Mouse (Mus musculus) neural tube, embryonic 14.5 days (tissue): ENCODE measurements at regions not wholly inside any gene's neighbourhood (a gene's known extent, or its start where the extent isn't known, plus 50 kb on each side); places are given as distances from the start of the nearest gene placed in this dataset.
A peak's percentile ranks its signal among the peaks of the same experiment; 100 is the strongest.

Source experiments
- ATAC-seq: fragments of 200-750 bp; cut with Nextera tagmentation; 2 replicates; pipeline ENCODE4 v1.8.0; 2017; ENCODE audit warnings: low read depth, mild to moderate bottlenecking, moderate TSS enrichment, moderate library complexity
- H3K27ac ChIP-seq: fragments of 300-500 bp; sonication (generic); 2 replicates; pipeline ENCODE4 v1.5.1; 2014; ENCODE audit warnings: low read depth, mild to moderate bottlenecking, control low read depth, low read length, moderate library complexity, mixed read lengths
- H3K27me3 ChIP-seq: fragments of 300-500 bp; sonication (generic); 2 replicates; pipeline ENCODE4 v1.6.1; 2014; ENCODE audit warnings: low read length; ENCODE audit not compliant: control insufficient read depth, insufficient read depth
- H3K36me3 ChIP-seq: fragments of 300-500 bp; sonication (generic); 2 replicates; pipeline ENCODE4 v1.6.1; 2014; ENCODE audit warnings: low read length, mixed read lengths; ENCODE audit not compliant: control insufficient read depth, insufficient read depth
- H3K4me1 ChIP-seq: fragments of 300-500 bp; sonication (generic); 2 replicates; pipeline ENCODE4 v1.6.1; 2014; ENCODE audit warnings: low read length; ENCODE audit not compliant: control insufficient read depth, insufficient read depth
- H3K4me2 ChIP-seq: fragments of 300-500 bp; sonication (generic); 2 replicates; pipeline ENCODE4 v1.6.1; 2014; ENCODE audit warnings: mild to moderate bottlenecking, low read depth, low read length, control low read depth
- H3K4me3 ChIP-seq: fragments of 300-500 bp; sonication (generic); 2 replicates; pipeline ENCODE4 v1.5.1; 2014; ENCODE audit warnings: low read depth, low read length, control low read depth, mixed read lengths
- H3K9ac ChIP-seq: fragments of 300-500 bp; sonication (generic); replicated peaks from 2 replicates; pipeline ENCODE4 v1.6.1; 2014; ENCODE audit warnings: low read depth, mild to moderate bottlenecking, control low read depth, low read length, mixed read lengths
- H3K9me3 ChIP-seq: fragments of 300-500 bp; sonication (generic); 2 replicates; pipeline ENCODE4 v1.6.1; 2016; ENCODE audit warnings: low read length; ENCODE audit not compliant: control insufficient read depth
- WGBS: fragments of 180-500 bp; shearing (Covaris S2); extraction: QIAGEN DNeasy Blood & Tissue Kit; methylation state at CpG from one replicate; pipeline ENCODE4 v1.1.7; 2014; 5-methylcytosine and 5-hydroxymethylcytosine counted together

DNA sequence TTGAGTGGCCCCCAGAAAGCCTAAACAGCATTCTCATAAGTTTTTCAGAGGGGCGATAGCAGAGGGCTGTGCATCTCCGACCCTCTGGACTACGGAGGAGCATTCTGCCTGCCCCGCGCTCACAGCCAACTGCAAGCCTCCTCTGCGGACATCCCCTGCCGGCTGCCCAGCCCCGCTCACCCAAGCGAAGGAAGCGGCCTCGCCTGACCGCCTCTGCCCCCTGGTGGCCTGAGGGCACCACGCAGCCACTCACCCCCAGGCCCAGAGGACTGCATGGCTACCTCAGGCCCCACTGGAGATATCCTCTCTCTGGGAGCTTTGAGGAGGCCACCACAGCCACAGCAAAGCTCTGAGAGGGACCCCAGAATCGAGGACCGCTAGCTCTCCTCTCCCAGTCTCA lies 58.8 kb upstream of the Dlk1 start:
- Histone ChIP-seq H3K9ac (0 out of 2 replicates have a peak overlapping the region, but pooled peaks have one; percentile 25), H3K4me2 (peak overlapping the region; percentile 4; the same call in 1 of the 2 replicates), H3K36me3 (no peaks in the 10 kb centered on the region), H3K4me3 (no peak overlapping the region), H3K9me3 (no peaks in the 10 kb centered on the region), H3K27me3 (no peaks in the 10 kb centered on the region; the same call in 1 of the 2 replicates), H3K4me1 (peaks cover 16% of the 10 kb centered on the region), H3K27ac (peak overlapping the region; percentile 57; the same call in 1 of the 2 replicates)
- WGBS = 6% methylated on average over 14 of the region's 15 CpGs
- ATAC-seq = peak; percentile 63; the same call in 1 of the 2 replicates

DNA sequence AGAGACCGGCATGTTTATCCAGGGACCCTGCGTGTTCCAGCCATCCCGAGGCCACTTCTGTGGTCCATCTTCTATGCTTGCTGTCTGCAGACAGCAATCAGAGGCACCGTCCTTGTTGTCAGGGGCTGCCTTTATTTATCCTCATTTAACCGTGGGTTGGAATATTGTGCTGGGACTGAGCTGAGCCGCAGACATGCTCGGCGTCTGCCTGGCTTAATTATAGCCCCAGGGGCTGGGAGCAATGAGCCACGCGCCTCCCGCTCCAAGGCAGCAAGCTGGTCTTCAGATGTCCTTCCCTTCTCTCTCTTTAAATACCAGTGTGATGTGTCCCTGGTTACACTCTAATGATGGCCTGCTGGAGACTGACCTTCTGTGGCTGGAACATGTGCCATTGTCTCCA lies 58.2 kb upstream of the Dlk1 start:
- Histone ChIP-seq H3K4me2 (no peak overlapping the region), H3K4me1 (peaks cover 21% of the 10 kb centered on the region), H3K27ac (peak overlapping the region; percentile 57), H3K27me3 (no peaks in the 10 kb centered on the region; the same call in 1 of the 2 replicates), H3K9me3 (no peaks in the 10 kb centered on the region), H3K9ac (no peak overlapping the region), H3K36me3 (no peaks in the 10 kb centered on the region), H3K4me3 (no peak overlapping the region)
- WGBS = 35% methylated on average over 11 of the region's 11 CpGs
- peak; percentile 42; the same call in 1 of the 2 replicates for ATAC-seq

GRCm38 (mm10) chr12:109396614-109397013 lies 56.0 kb upstream of the Dlk1 start:
- no peak overlapping the region for H3K27ac ChIP-seq
- H3K4me1 ChIP-seq = peaks cover 21% of the 10 kb centered on the region
- H3K9ac ChIP-seq = no peak overlapping the region
- ATAC-seq = no peak
- H3K9me3 ChIP-seq = no peaks in the 10 kb centered on the region
- no peak overlapping the region for H3K4me3 ChIP-seq
- H3K27me3 ChIP-seq = no peaks in the 10 kb centered on the region; the same call in 1 of the 2 replicates
- WGBS = 84% methylated on average over 6 of the region's 6 CpGs
- no peaks in the 10 kb centered on the region for H3K36me3 ChIP-seq
- H3K4me2 ChIP-seq = no peak overlapping the region

- WGBS = 50% methylated on average over 12 of the region's 12 CpGs
- no peaks in the 10 kb centered on the region; the same call in 1 of the 2 replicates for H3K27me3 ChIP-seq
- no peak overlapping the region for H3K4me3 ChIP-seq
- H3K36me3 ChIP-seq = no peaks in the 10 kb centered on the region
- peaks cover 23% of the 10 kb centered on the region for H3K4me1 ChIP-seq
- H3K27ac ChIP-seq = no peak overlapping the region
- H3K4me2 ChIP-seq = no peak overlapping the region
- H3K9me3 ChIP-seq = no peaks in the 10 kb centered on the region
- ATAC-seq = no peak
- H3K9ac ChIP-seq = no peak overlapping the region
These were observed 55.2 kb upstream of the Dlk1 start for GRCm38 (mm10) chr12:109397175-109398058.

GRCm38 (mm10) chr12:109398473-109398872 lies 54.1 kb upstream of the Dlk1 start:
- H3K4me3 ChIP-seq = no peak overlapping the region
- peaks cover 27% of the 10 kb centered on the region for H3K4me1 ChIP-seq
- H3K36me3 ChIP-seq = no peaks in the 10 kb centered on the region
- no peak overlapping the region for H3K27ac ChIP-seq
- WGBS = 90% methylated on average over 7 of the region's 7 CpGs
- H3K9ac ChIP-seq = no peak overlapping the region
- H3K4me2 ChIP-seq = no peak overlapping the region
- ATAC-seq = no peak
- H3K9me3 ChIP-seq = no peaks in the 10 kb centered on the region
- no peaks in the 10 kb centered on the region for H3K27me3 ChIP-seq

DNA sequence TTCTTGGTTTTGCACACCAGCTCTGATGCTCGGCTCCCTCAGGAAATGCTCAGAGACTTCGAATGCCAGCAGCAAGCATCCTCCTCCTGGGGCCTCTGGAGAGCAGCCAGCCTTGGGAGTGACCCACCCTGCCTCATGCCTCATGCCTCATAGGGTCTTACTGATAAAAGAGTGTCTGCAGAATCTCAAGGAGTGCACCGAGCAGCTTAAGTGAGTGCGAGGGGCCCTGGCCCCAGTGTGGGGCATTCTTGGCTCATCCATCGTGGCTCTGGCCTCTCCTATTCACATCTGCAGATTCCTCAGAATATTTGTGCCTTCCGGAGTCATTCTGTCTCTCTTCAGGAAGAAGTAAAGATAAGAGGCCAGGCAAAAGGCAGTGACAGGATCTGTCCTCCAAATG lies 53.7 kb upstream of the Dlk1 start:
- H3K4me1 ChIP-seq = peaks cover 22% of the 10 kb centered on the region
- 22% methylated on average over 6 of the region's 6 CpGs for WGBS

GRCm38 (mm10) chr12:109399591-109399990 lies 53.0 kb upstream of the Dlk1 start:
- no peaks in the 10 kb centered on the region for H3K27me3 ChIP-seq
- no peak overlapping the region for H3K9ac ChIP-seq
- WGBS = 16% methylated on average over 22 of the region's 22 CpGs
- no peak overlapping the region for H3K4me2 ChIP-seq
- peaks cover 16% of the 10 kb centered on the region; the same call in 1 of the 2 replicates for H3K4me1 ChIP-seq
- no peaks in the 10 kb centered on the region for H3K36me3 ChIP-seq
- no peak overlapping the region for H3K27ac ChIP-seq
- no peak for ATAC-seq
- no peak overlapping the region for H3K4me3 ChIP-seq
- no peaks in the 10 kb centered on the region for H3K9me3 ChIP-seq

More for the DNA sequence above, 53.7 kb upstream of the Dlk1 start:
- no peaks in the 10 kb centered on the region for H3K9me3 ChIP-seq
- H3K27me3 ChIP-seq = no peaks in the 10 kb centered on the region
- H3K4me3 ChIP-seq = no peak overlapping the region
- H3K36me3 ChIP-seq = no peaks in the 10 kb centered on the region
- no peak overlapping the region for H3K27ac ChIP-seq
- ATAC-seq = no peak
- no peak overlapping the region for H3K9ac ChIP-seq
- H3K4me2 ChIP-seq = no peak overlapping the region

DNA sequence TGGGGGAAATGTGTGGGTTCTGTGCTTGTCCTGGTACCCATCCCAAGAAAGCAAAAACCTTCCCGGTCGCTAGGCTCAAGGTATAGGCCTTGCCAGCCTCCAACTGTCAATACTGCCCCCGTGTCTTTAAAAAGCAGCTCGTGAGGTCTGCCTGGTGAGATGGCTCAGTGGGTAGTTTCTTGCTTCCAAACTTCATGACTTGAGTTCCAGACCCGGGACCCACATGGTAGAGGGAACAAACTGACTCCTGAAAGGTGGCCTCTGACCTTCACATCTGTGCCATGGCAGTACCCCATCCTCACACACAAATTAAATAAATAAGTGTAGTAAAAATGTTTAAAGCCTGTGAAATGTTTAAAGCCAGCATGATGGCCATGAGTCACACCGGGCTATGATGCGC lies 52.6 kb upstream of the Dlk1 start:
- H3K4me1 ChIP-seq = peaks cover 14% of the 10 kb centered on the region; the same call in 1 of the 2 replicates
- no peak for ATAC-seq
- WGBS = 83% methylated on average over 7 of the region's 7 CpGs

DNA sequence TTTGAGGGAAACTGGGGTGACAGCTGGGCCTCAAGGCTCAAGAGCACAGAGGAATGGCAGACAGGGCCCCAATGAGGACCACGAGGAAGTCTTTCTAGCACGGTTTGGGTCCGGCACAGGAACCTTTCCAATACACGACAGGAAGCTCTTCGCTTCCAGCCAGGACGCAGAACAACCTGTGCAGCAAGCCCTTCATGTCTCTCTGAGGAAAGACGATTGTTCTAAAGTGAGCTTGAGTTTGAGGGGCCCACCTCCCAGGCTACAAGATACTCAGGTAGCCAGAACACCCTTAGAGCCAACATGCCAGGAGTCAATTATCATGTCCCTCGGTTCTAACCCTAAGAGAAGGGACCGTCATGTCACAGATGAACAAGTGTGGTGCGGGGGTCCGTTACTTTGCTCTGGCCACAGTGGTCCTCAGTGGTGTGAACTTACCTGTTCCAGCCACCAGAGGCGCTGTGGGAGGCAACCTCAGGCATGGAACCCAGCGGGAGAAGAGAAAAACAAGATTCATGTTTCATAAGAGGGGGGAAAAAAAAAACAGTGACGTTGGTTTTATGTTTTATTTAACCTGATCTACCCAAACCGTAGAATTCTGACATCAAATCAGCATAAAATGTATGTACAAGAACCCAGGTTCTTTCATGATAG lies 51.6 kb upstream of the Dlk1 start:
- H3K27ac ChIP-seq = no peak overlapping the region
- H3K9ac ChIP-seq = no peak overlapping the region
- H3K4me2 ChIP-seq = no peak overlapping the region
- H3K9me3 ChIP-seq = no peaks in the 10 kb centered on the region
- H3K27me3 ChIP-seq = no peaks in the 10 kb centered on the region
- no peaks in the 10 kb centered on the region for H3K36me3 ChIP-seq
- H3K4me1 ChIP-seq = peaks cover 14% of the 10 kb centered on the region; the same call in 1 of the 2 replicates
- no peak for ATAC-seq
- 51% methylated on average over 15 of the region's 15 CpGs for WGBS
- no peak overlapping the region for H3K4me3 ChIP-seq

More for the DNA sequence above, 52.6 kb upstream of the Dlk1 start:
- H3K27ac ChIP-seq = no peak overlapping the region
- H3K4me3 ChIP-seq = no peak overlapping the region
- H3K4me2 ChIP-seq = no peak overlapping the region
- no peaks in the 10 kb centered on the region for H3K9me3 ChIP-seq
- H3K9ac ChIP-seq = no peak overlapping the region
- H3K36me3 ChIP-seq = no peaks in the 10 kb centered on the region
- H3K27me3 ChIP-seq = no peaks in the 10 kb centered on the region
